Mouse (Mus musculus): ENCODE measurements around the gene Naa20. TPM values are rescaled to one million over a fixed set of nuclear protein-coding genes. Genes with fewer than 3 reads are reported as not detected.

Naa20 gene
- total and polyA plus RNA-seq, 3 experiments, result 79.8 to 264 (median 121) TPM

GRCm38 (mm10) chr2:145865344-145865743, 36.6 kb upstream of the Naa20 start:
- dilution Hi-C loops (cut with MboI; ENCODE audit: extremely low pct_ligation_motif_present, extremely low pct_unique_long_range_greater_than_20kb, low sequenced_read_pairs), result no loop called here
- no peak overlapping the region for H3K27ac ChIP-seq (ENCODE audit: insufficient read depth, low read depth)
- H3K27me3 ChIP-seq (replicated peaks), result peaks cover 12% of the 10 kb centered on the region
- H3K4me3 ChIP-seq (replicated peaks in 1 of 3; ENCODE audit: low read depth in 2 of 3, low read length in 2 of 3, poor library complexity in 1 of 3), result no peak overlapping the region
- no peaks in the 10 kb centered on the region for H3K36me3 ChIP-seq (replicated peaks in 1 of 2; ENCODE audit: control insufficient read depth in 1 of 2, insufficient read depth in 1 of 2, low read length in 1 of 2)
- no peak overlapping the region for H3K9ac ChIP-seq (ENCODE audit: insufficient read depth, low read depth)
- no peaks in the 10 kb centered on the region for H3K79me2 ChIP-seq (replicated peaks; ENCODE audit: control insufficient read depth, extremely low read depth, insufficient read depth, poor library complexity, severe bottlenecking)
- TF ChIP-seq ELF1 (IDR thresholded peaks at IDR 0.05; ENCODE audit: low read depth, low read length) (no peak), POLR2AphosphoS2 (IDR thresholded peaks at IDR 0.05; ENCODE audit: low read depth, low read length) (no peak)
- peaks cover 6% of the 10 kb centered on the region for H3K9me3 ChIP-seq (replicated peaks; ENCODE audit: low read length)
- H3K4me1 ChIP-seq (ENCODE audit: control insufficient read depth in 1 of 2, insufficient read depth in 2 of 2), result peaks cover 0 to 35% of the 10 kb centered on the region in 2 experiments; a peak in 2 of 4 replicates
- DNase-seq (ENCODE audit: extremely low read depth), result peak; percentile 59
- H3K4me2 ChIP-seq (ENCODE audit: insufficient read depth, low read depth, poor library complexity, severe bottlenecking), result no peak overlapping the region
- in situ Hi-C loops (cut with MboI; ENCODE audit: low pct_ligation_motif_present, low pct_unique_long_range_greater_than_20kb, low sequenced_read_pairs), result no loop called here

DNA sequence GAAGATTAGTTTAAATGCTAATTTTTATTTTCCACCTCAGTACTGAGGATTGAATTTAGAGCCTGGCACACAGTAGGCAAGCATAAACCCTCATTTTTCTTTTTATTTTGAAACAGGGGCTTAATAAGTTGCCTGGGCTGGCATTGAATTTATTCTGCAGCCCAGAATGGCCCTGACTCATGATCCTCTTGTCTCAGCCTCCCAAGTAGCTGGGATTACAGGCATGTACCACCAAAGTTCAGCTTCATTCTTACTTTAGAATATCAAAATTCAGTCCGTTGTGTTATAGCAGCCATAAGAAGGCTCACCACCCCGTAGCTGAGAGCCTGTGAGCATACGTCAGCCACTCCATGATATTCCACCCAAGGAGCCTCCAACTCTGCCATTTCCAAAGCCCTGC, 35.7 kb upstream of the Naa20 start:
- Histone ChIP-seq H3K79me2 (replicated peaks; ENCODE audit: control insufficient read depth, extremely low read depth, insufficient read depth, poor library complexity, severe bottlenecking) (no peaks in the 10 kb centered on the region), H3K9me3 (replicated peaks; ENCODE audit: low read length) (peaks cover 6% of the 10 kb centered on the region), H3K27me3 (replicated peaks) (peaks cover 4% of the 10 kb centered on the region), H3K4me3 (replicated peaks in 1 of 3; ENCODE audit: low read depth in 2 of 3, low read length in 2 of 3, poor library complexity in 1 of 3) (no peak overlapping the region), H3K4me2 (ENCODE audit: insufficient read depth, low read depth, poor library complexity, severe bottlenecking) (no peak overlapping the region), H3K27ac (ENCODE audit: insufficient read depth, low read depth) (no peak overlapping the region), H3K9ac (ENCODE audit: insufficient read depth, low read depth) (no peak overlapping the region), H3K4me1 (ENCODE audit: control insufficient read depth in 1 of 2, insufficient read depth in 2 of 2) (peaks cover 0 to 26% of the 10 kb centered on the region in 2 experiments; a peak in 2 of 4 replicates), H3K36me3 (replicated peaks in 1 of 2; ENCODE audit: control insufficient read depth in 1 of 2, insufficient read depth in 1 of 2, low read length in 1 of 2) (no peaks in the 10 kb centered on the region)
- TF ChIP-seq ZC3H11A (IDR thresholded peaks at IDR 0.05; ENCODE audit: low read depth, low read length) (no peak), MEF2A (IDR thresholded peaks at IDR 0.05; ENCODE audit: borderline replicate concordance, low read depth, low read length) (no peak), JUND (conservative IDR thresholded peaks at IDR 0.05; ENCODE audit: low read depth, low read length) (no peak), BHLHE40 (IDR thresholded peaks at IDR 0.05; ENCODE audit: low read depth, low read length) (no peak), MAFK (IDR thresholded peaks at IDR 0.05; ENCODE audit: insufficient replicate concordance, low read length) (no peak), NRF1 (IDR thresholded peaks at IDR 0.05; ENCODE audit: low read depth, low read length) (no peak), GABPA (IDR thresholded peaks at IDR 0.05; ENCODE audit: insufficient replicate concordance, low read depth, low read length) (no peak), ELF1 (IDR thresholded peaks at IDR 0.05; ENCODE audit: low read depth, low read length) (no peak), CHD1 (IDR thresholded peaks at IDR 0.05; ENCODE audit: low read depth, low read length) (no peak)
- in situ Hi-C loops (cut with MboI; ENCODE audit: low pct_ligation_motif_present, low pct_unique_long_range_greater_than_20kb, low sequenced_read_pairs), result no loop called here
- DNase-seq (ENCODE audit: extremely low read depth), result no peak
- dilution Hi-C loops (cut with MboI; ENCODE audit: extremely low pct_ligation_motif_present, extremely low pct_unique_long_range_greater_than_20kb, low sequenced_read_pairs), result no loop called here

GRCm38 (mm10) chr2:145866695-145867449, 35.0 kb upstream of the Naa20 start:
- H3K36me3 ChIP-seq (replicated peaks in 1 of 2; ENCODE audit: control insufficient read depth in 1 of 2, insufficient read depth in 1 of 2, low read length in 1 of 2), result no peaks in the 10 kb centered on the region
- no peaks in the 10 kb centered on the region for H3K79me2 ChIP-seq (replicated peaks; ENCODE audit: control insufficient read depth, extremely low read depth, insufficient read depth, poor library complexity, severe bottlenecking)
- no peak overlapping the region for H3K9ac ChIP-seq (ENCODE audit: insufficient read depth, low read depth)
- peaks cover 6% of the 10 kb centered on the region for H3K9me3 ChIP-seq (replicated peaks; ENCODE audit: low read length)
- H3K4me3 ChIP-seq (replicated peaks in 1 of 3; ENCODE audit: low read depth in 2 of 3, low read length in 2 of 3, poor library complexity in 1 of 3), result no peak overlapping the region
- no peak overlapping the region for H3K4me2 ChIP-seq (ENCODE audit: insufficient read depth, low read depth, poor library complexity, severe bottlenecking)
- in situ Hi-C loops (cut with MboI; ENCODE audit: low pct_ligation_motif_present, low pct_unique_long_range_greater_than_20kb, low sequenced_read_pairs), result no loop called here
- TF ChIP-seq JUND (conservative IDR thresholded peaks at IDR 0.05; ENCODE audit: low read depth, low read length), result no peak
- peak in 1 of 2 experiments; percentile 13; a peak in 1 of 4 replicates for TF ChIP-seq CTCF (conservative IDR thresholded peaks at IDR 0.05 in 1 of 2, IDR thresholded peaks at IDR 0.05 in 1 of 2; ENCODE audit: low read depth in 2 of 2, low read length in 2 of 2)
- peaks cover 0 to 23% of the 10 kb centered on the region in 2 experiments; a peak in 2 of 4 replicates for H3K4me1 ChIP-seq (ENCODE audit: control insufficient read depth in 1 of 2, insufficient read depth in 2 of 2)
- dilution Hi-C loops (cut with MboI; ENCODE audit: extremely low pct_ligation_motif_present, extremely low pct_unique_long_range_greater_than_20kb, low sequenced_read_pairs), result no loop called here
- peaks cover 2% of the 10 kb centered on the region for H3K27me3 ChIP-seq (replicated peaks)
- H3K27ac ChIP-seq (ENCODE audit: insufficient read depth, low read depth), result no peak overlapping the region
- DNase-seq (ENCODE audit: extremely low read depth), result no peak

Measured in CH12.LX (cell line).